Mouse (Mus musculus) ZHBTc4 (cell line): ENCODE results near the gene Sec1.
"Not testable (repeated sequence)": the region's sequence is repeated elsewhere in the genome, so short reads cannot be mapped to it uniquely, and the experiment has no call there.

Source experiments
- DNase-seq: peaks from one replicate; pipeline ENCODE4 v3.0.0-alpha.2; 2011; ENCODE audit warnings: low read depth, low spot score

The Sec1 gene

GRCm38 (mm10) chr7:45679966-45680621 is 14.1 kb downstream of the Sec1 start:
- no peak for DNase-seq

DNA sequence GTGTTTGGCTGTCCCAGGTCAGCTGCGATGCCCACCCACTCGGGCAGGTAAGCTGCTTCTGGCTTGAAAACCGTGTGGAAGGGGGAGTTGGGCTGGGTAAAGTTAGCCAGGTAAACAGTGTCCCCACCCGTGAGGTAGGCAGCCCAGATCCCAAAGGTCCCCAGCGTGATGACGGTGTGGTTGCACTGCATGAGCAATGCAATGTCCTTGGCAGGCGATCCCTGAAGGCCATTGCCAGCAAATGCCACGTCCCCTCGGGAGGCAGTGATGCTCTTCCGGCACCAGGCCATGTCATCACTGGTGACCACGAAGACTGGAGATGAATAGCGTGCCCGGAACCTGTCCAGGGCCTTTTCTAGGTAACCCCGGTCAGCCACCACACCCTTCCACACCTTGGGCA is 15.7 kb downstream of the Sec1 start:
- no peak for DNase-seq

GRCm38 (mm10) chr7:45677627-45678295 is 16.4 kb downstream of the Sec1 start:
- DNase-seq: no peak

DNA sequence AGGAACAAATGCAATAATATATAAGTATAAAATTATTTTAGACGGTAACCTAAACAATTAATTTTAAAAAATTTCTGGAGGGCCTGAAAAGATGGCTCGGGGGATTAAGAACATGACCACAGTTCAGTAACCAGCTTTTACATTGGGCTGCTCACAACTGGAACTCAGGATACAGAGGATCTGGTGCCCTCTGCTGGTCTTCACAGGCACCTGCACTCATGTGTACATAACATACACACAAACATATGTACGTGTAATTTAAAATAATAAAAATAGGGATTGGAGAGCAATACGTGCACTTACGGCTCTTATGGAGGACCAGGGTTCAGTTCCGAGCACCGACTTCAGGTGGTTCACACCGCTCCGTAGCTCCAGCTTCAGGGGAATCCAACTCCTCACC is 25.3 kb downstream of the Sec1 start:
- DNase-seq: peak; percentile 80

GRCm38 (mm10) chr7:45667761-45668160 is 26.4 kb downstream of the Sec1 start:
- DNase-seq: no peak

DNA sequence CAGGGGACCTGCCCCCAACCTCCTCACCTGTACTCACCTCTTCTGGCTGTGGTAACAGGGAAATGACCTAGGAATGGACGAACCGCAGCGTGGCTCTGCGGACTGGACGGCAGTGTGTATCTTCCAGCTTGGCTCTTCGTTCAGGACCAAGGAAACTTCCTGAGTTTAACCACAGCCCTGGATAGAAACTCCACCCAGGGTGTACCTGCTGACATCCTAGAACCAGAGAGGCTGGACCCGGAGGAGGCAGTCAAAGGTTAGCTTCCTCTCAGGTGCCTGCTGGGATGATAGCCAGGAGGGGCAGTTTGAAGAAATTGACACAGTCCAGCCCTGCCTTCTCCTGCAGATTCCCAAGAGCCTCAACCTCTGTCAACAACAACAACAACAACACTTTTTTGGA is 28.0 kb downstream of the Sec1 start, which contains the start of gene Fut2:
Fut2 (minus strand) TSS at position 234 of the 400 bp plus-strand sequence.
- no peak for DNase-seq

- DNase-seq: no peak
Observed at GRCm38 (mm10) chr7:45665303-45666138, 28.7 kb downstream of the Sec1 start.

DNA sequence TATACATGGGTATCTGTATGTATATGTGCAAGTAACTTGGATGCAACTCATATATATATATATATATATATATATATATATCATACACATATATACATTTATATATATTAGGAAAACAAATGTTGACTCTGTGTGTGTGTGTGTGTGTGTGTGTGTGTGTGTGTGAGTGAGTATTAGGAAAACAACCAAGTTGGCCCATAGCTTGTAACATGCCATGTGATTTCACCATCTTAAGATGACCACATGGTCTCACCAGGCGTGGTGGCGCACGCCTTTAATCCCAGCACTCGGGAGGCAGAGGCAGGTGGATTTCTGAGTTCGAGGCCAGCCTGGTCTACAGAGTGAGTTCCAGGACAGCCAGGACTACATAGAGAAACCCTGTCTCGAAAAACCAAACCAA is 32.5 kb downstream of the Sec1 start:
- DNase-seq: not testable (repeated sequence)

DNA sequence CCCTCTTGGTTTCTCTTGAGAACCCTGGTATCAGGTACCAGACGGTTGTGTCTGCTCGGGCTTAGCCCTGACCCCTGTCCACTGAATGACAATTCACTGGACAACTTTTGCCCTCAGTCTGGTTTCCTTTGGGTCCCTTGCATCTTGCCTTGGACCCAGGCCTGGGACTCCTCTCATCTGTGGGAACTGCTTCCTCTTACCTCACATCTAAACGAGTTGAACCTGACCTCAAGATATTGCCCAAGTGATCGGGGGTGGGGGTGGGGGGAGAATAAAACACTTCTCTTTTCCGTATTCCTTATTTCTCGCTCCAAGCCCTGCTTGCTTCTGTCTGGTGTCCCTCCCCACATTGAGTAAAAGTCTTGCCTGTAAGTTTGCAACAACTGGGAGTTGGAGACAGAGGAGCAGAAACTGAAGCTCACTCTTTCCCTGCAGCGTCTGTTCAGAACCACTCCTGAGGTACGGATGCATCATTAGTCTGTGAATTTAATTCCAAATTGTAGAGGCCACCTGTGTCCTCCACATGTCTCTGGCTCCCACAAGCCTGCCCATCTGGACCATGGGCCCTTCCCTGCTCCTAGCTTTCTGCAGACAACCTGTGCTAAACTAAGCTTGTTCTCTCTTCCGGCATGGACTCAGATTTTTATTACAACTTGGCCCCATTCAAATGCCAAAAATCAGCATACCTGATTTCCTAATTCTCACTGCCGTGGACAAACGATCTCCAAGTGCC is 33.3 kb downstream of the Sec1 start:
- DNase-seq: no peak

DNA sequence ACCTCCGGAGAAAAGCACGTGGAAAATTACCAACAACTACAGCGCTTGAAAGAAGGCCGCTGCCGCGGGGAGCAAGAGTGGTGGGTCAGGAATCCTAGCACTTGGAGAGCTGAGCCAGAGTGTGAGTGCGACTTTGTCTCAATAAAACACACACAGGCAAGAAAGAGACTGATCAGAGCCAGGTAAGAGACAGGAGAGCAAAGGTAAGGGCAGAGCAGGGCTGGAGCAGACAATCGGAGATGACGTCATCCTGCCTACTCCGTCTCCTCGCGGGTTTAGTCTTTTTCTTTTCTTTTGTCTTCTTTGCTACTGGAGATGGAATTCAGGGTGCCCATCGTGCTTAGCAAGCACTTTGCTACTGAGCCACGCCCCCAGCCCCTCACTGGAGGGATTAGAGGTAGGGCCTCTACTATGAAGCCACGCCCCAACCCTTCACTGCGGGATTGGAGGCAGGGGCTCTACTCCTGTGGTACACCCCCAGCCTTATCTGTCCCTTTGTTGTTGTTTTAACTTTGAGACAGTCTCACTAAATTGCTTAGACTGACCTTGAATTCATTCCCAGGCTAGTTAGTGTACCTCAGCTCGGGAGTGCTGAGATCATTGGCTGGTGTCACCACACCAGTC is 39.7 kb downstream of the Sec1 start:
- DNase-seq: peak; percentile 31

GRCm38 (mm10) chr7:45650484-45650883 is 43.7 kb downstream of the Sec1 start:
- DNase-seq: not testable (repeated sequence)

DNA sequence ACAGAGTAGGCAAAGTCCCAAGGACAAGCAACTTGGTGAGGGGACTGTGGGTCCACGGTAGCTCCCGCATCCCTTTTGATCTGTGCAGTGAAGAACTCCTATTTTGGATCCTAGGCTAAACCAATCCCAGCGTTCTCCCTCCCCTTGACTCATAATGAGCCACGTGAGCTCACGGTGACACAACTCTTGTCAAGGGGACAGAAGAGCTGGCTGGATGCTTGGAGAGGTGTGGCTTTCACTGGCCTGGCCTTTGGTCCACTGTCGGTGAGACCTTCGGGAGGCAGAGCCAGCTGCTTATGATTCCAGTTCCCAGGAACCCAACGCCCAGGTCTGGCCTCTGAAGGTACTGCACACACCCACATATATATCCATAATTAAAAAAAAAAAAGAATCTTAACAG is 44.9 kb downstream of the Sec1 start:
- DNase-seq: no peak

DNA sequence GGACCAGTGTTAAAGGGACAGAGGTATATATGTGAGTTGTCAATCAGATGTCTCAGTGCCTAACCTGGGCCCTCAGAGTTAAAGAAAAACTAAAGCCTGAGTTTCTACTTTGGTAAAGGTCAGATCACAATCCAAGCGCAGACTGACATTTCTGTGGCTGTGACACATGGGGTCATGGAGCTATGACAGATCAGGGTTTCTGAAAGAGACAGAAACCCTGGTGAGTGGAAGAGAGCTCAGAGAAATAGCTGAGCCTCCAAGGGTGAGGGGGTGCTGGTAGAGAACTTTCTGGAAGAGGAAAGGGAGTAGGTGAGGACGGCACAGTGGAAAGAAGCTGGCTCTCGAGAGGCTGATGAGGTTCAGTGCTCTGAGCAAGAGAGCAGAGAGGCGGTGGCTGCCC is 47.5 kb downstream of the Sec1 start:
- DNase-seq: no peak

DNA sequence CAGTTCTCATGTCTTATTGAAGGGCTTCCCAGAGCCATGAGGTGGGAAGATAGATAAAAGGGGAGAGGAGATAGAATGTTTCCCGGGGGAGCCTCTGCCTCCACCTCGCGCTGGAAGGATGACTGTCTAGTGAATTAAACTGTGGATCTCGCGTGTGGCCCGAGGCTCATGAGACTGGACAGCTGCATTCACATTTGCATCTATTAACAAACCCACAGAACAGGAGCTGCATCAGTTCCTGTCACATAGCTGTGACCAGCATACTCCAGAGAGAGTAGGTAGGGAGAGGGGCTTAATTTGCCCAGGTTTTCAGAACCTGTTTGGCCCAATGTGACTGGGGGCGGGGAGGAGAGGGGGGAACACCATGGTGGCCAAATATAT is 48.6 kb downstream of the Sec1 start:
- no peak for DNase-seq

GRCm38 (mm10) chr7:45644872-45645590 is 49.2 kb downstream of the Sec1 start:
- no peak for DNase-seq

- DNase-seq: peak; percentile 69
Observed at GRCm38 (mm10) chr7:45644183-45644582, 50.0 kb downstream of the Sec1 start.

DNA sequence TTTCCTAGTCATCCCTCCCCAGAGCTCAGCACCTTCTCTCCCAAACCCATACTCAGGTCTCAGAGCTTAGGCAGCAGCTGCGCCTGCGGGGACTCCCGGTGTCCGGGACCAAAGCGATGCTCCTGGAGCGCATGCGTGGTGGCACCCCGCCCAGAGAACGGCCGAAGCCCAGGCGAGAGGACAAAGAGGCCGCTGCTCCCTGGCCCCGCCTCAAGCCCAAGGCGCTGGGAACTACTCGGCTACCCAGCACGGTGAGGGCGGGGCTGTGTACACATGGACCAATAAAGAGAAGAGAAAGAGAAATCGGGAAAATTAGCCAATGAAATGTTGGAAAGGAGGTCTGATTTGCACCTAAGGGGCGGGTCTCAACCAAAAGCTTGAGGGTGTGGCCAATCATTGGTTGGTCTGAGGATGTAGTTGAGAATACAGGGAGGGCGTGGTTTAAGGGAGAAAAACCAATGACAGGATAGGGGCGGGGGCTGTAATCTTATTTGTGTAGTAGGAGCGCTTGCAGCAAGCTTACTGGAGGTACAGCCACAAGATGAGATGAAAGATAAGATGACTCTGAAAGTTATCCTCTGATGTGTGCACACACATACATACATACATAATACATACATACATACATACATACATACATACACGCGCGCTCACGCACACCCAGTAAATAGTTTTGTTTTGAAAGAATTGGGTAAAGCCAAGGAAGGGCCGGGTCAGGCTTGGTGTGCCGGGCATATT is 50.6 kb downstream of the Sec1 start:
- peak; percentile 99 for DNase-seq

DNA sequence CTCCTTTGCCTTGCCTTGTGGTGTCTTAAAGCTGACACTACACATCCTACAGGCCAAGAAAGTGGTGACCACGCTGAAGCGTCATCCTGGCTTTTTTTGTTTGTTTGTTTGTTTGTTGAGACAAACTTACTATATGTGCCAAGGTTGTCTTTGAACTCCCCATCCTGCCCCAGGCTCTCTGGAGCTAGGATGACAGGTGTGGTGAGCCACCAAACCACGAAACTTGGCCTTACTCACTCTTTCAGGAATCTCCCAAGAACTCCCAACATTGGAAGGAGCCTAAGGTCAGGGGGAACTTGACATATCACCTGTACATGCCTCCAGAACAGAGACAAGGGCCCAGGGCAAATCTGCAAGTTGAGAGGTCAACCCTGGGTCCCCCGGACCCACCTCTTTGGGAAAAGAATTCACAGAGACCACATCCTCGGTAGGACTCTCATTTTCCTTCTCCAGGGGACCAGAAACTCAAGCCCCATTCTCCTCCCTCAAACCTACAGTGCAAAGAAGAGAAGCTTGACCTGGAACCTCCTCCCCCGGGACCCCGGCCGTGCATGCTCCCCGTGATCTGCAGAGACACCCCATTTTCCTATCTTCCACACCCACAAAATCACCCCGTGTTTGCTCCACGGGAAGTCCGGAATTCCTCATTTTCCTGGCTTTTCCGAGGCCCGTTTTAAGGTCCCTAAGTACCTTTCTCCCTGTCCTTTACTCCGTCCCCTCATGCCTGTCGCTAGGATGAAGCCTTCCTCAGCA is 51.5 kb downstream of the Sec1 start:
- DNase-seq: no peak

GRCm38 (mm10) chr7:45642083-45642482 is 52.1 kb downstream of the Sec1 start:
- DNase-seq: no peak
